Mouse (Mus musculus) CH12.LX (cell line): Measurements from ENCODE around the gene Nhlrc4. TPM values are rescaled to one million over a fixed set of nuclear protein-coding genes. Genes with fewer than 3 reads are reported as not detected.

ENCODE experiments used
- DNase-seq: peaks from one replicate; pipeline ENCODE4 v3.0.0-alpha.2; 2013; ENCODE audit errors: extremely low read depth
- H3K27ac ChIP-seq: 2 replicates; pipeline ENCODE4 v1.5.1; 2012; ENCODE audit warnings: low read depth, mild to moderate bottlenecking, control low read depth, moderate library complexity; ENCODE audit not compliant: insufficient read depth
- H3K27me3 ChIP-seq: replicated peaks from 2 replicates; pipeline ENCODE3; 2012; ENCODE audit warnings: inconsistent platforms
- H3K36me3 ChIP-seq, 2 experiments: replicated peaks in 1 of 2; 2 replicates each; pipeline versions ENCODE3 to v1.6.1; 2012; ENCODE audit warnings: inconsistent platforms in 1 of 2, low read length in 1 of 2, mild to moderate bottlenecking in 1 of 2, mixed read lengths in 1 of 2, moderate library complexity in 1 of 2; ENCODE audit not compliant: control insufficient read depth in 1 of 2, insufficient read depth in 1 of 2
- H3K4me1 ChIP-seq, 2 experiments: 2 replicates each; pipeline ENCODE4 v1.6.1; 2012; ENCODE audit warnings: inconsistent platforms in 1 of 2, moderate library complexity in 1 of 2; ENCODE audit not compliant: insufficient read depth in 2 of 2, control insufficient read depth in 1 of 2
- H3K4me2 ChIP-seq: 2 replicates; pipeline ENCODE4 v1.6.1; 2012; ENCODE audit warnings: low read depth, mild to moderate bottlenecking, control low read depth; ENCODE audit not compliant: poor library complexity, insufficient read depth, severe bottlenecking
- H3K4me3 ChIP-seq, 3 experiments: fragments of 150-350 bp in 1 of 3; sonication (generic) in 1 of 3; replicated peaks in 1 of 3; 2 replicates each; pipeline versions ENCODE3 to v1.5.1; 2011 to 2012; ENCODE audit warnings: low read depth in 2 of 3, low read length in 2 of 3, mild to moderate bottlenecking in 2 of 3, moderate library complexity in 2 of 3, control low read depth in 1 of 3, improper control_type of control experiment in 1 of 3, inconsistent platforms in 1 of 3, mixed read lengths in 1 of 3; ENCODE audit not compliant: poor library complexity in 1 of 3
- H3K79me2 ChIP-seq: replicated peaks from 2 replicates; pipeline ENCODE4 v1.6.1; 2012; ENCODE audit warnings: mild to moderate bottlenecking, moderate library complexity; ENCODE audit not compliant: control insufficient read depth, poor library complexity, insufficient read depth, severe bottlenecking; ENCODE audit errors: extremely low read depth
- H3K9ac ChIP-seq: 2 replicates; pipeline ENCODE4 v1.6.1; 2012; ENCODE audit warnings: low read depth, mild to moderate bottlenecking, control low read depth, moderate library complexity; ENCODE audit not compliant: insufficient read depth
- H3K9me3 ChIP-seq: replicated peaks from 2 replicates; pipeline ENCODE3; 2012; ENCODE audit warnings: low read length, inconsistent platforms, mixed read lengths
- BHLHE40 ChIP-seq: IDR thresholded peaks from 2 replicates; pipeline ENCODE4 v1.6.1; 2011; ENCODE audit warnings: mild to moderate bottlenecking, low read depth, low read length, improper control_type of control experiment
- CHD1 ChIP-seq: IDR thresholded peaks from 2 replicates; pipeline ENCODE4 v1.6.1; 2012; ENCODE audit warnings: low read depth, low read length, improper control_type of control experiment, inconsistent platforms
- CHD2 ChIP-seq: IDR thresholded peaks from 2 replicates; pipeline ENCODE4 v1.6.1; 2011; ENCODE audit warnings: low read length, improper control_type of control experiment
- CTCF ChIP-seq, 2 experiments: IDR thresholded peaks in 1 of 2; conservative IDR thresholded peaks in 1 of 2; 2 replicates each; pipeline ENCODE4 v1.5.1; 2011 to 2012; ENCODE audit warnings: low read depth in 2 of 2, low read length in 2 of 2, improper control_type of control experiment in 1 of 2, inconsistent platforms in 1 of 2, mild to moderate bottlenecking in 1 of 2, moderate library complexity in 1 of 2
- EP300 ChIP-seq: IDR thresholded peaks from 2 replicates; pipeline ENCODE4 v1.6.1; 2011; ENCODE audit warnings: low read length, improper control_type of control experiment
- ETS1 ChIP-seq: conservative IDR thresholded peaks from 2 replicates; pipeline ENCODE4 v1.6.1; 2012; ENCODE audit warnings: low read depth, mild to moderate bottlenecking, inconsistent platforms, low read length, improper control_type of control experiment, moderate library complexity
- GABPA ChIP-seq: IDR thresholded peaks from 2 replicates; pipeline ENCODE4 v1.6.1; 2012; ENCODE audit warnings: low read depth, low read length, improper control_type of control experiment, inconsistent platforms; ENCODE audit not compliant: insufficient replicate concordance
- JUN ChIP-seq: IDR thresholded peaks from 2 replicates; pipeline ENCODE4 v1.6.1; 2011; ENCODE audit warnings: low read depth, mild to moderate bottlenecking, low read length, improper control_type of control experiment, moderate library complexity; ENCODE audit not compliant: insufficient read depth
- JUND ChIP-seq: conservative IDR thresholded peaks from 2 replicates; pipeline ENCODE4 v1.6.1; 2011; ENCODE audit warnings: low read depth, low read length, improper control_type of control experiment
- MAZ ChIP-seq: IDR thresholded peaks from 2 replicates; pipeline ENCODE4 v1.6.1; 2012; ENCODE audit warnings: low read depth, mild to moderate bottlenecking, inconsistent platforms, low read length, improper control_type of control experiment, moderate library complexity
- MEF2A ChIP-seq: IDR thresholded peaks from 2 replicates; pipeline ENCODE4 v1.6.1; 2014; ENCODE audit warnings: low read depth, mild to moderate bottlenecking, inconsistent platforms, low read length, improper control_type of control experiment, borderline replicate concordance
- MXI1 ChIP-seq: IDR thresholded peaks from 2 replicates; pipeline ENCODE4 v1.6.1; 2011; ENCODE audit warnings: mild to moderate bottlenecking, low read depth, low read length, improper control_type of control experiment
- NELFE ChIP-seq: IDR thresholded peaks from 2 replicates; pipeline ENCODE4 v1.6.1; 2011; ENCODE audit warnings: low read depth, low read length, improper control_type of control experiment
- NRF1 ChIP-seq: IDR thresholded peaks from 2 replicates; pipeline ENCODE4 v1.6.1; 2014; ENCODE audit warnings: low read depth, mild to moderate bottlenecking, inconsistent platforms, low read length, improper control_type of control experiment, moderate library complexity
- POLR2AphosphoS2 ChIP-seq: IDR thresholded peaks from 2 replicates; pipeline ENCODE4 v1.6.1; 2011; ENCODE audit warnings: low read depth, low read length, improper control_type of control experiment
- RAD21 ChIP-seq: IDR thresholded peaks from 2 replicates; pipeline ENCODE4 v1.6.1; 2011; ENCODE audit warnings: low read depth, mild to moderate bottlenecking, low read length, improper control_type of control experiment, moderate library complexity
- RCOR1 ChIP-seq: conservative IDR thresholded peaks from 2 replicates; pipeline ENCODE4 v1.6.1; 2012; ENCODE audit warnings: low read depth, mild to moderate bottlenecking, inconsistent platforms, low read length, improper control_type of control experiment
- SMC3 ChIP-seq: IDR thresholded peaks from 2 replicates; pipeline ENCODE4 v1.6.1; 2011; ENCODE audit warnings: low read depth, low read length, improper control_type of control experiment
- TCF12 ChIP-seq: IDR thresholded peaks from 2 replicates; pipeline ENCODE4 v1.6.1; 2014; ENCODE audit warnings: low read depth, mild to moderate bottlenecking, inconsistent platforms, low read length, improper control_type of control experiment
- UBTF ChIP-seq: IDR thresholded peaks from 2 replicates; pipeline ENCODE4 v1.6.1; 2012; ENCODE audit warnings: low read depth, mild to moderate bottlenecking, inconsistent platforms, low read length, improper control_type of control experiment, moderate library complexity
- USF2 ChIP-seq: conservative IDR thresholded peaks from 2 replicates; pipeline ENCODE4 v1.6.1; 2011; ENCODE audit warnings: low read depth, low read length, improper control_type of control experiment
- ZC3H11A ChIP-seq: IDR thresholded peaks from 2 replicates; pipeline ENCODE4 v1.6.1; 2012; ENCODE audit warnings: low read depth, mild to moderate bottlenecking, inconsistent platforms, low read length, improper control_type of control experiment
- ZKSCAN1 ChIP-seq: IDR thresholded peaks from 2 replicates; pipeline ENCODE4 v1.6.1; 2012; ENCODE audit warnings: low read depth, inconsistent platforms, low read length, improper control_type of control experiment, borderline replicate concordance
- dilution Hi-C: fragments of 300-500 bp; cut with MboI; formaldehyde crosslinking; loops from 2 replicates; pipeline ENCODE4 v1.14.3; 2020; ENCODE audit warnings: low sequenced_read_pairs; ENCODE audit not compliant: extremely low pct_unique_long_range_greater_than_20kb, extremely low pct_ligation_motif_present
- in situ Hi-C: fragments of 300-500 bp; cut with MboI; formaldehyde crosslinking; loops from 3 replicates; pipeline ENCODE4 v1.14.3; 2019; ENCODE audit warnings: low sequenced_read_pairs, low pct_ligation_motif_present, low pct_unique_long_range_greater_than_20kb, mixed read lengths
- polyA plus RNA-seq: library from polyadenylated mRNA; unstranded; fragments of >175 nt; gene quantifications from 2 replicates; pipeline ENCODE4 v1.2.1, GENCODE M21; 2012; ENCODE audit warnings: low read depth; ENCODE audit not compliant: insufficient read length
- total RNA-seq, 2 experiments: library from RNA; depleted of rRNA; stranded (reverse); fragments of 300-350 nt in 1 of 2; fragments of >200 nt in 1 of 2; gene quantifications; 2 replicates each; pipeline ENCODE4 v1.2.3; 2012 to 2014

Nhlrc4 gene
- total and polyA plus RNA-seq, 3 experiments: not detected

GRCm38 (mm10) chr17:25970448-25970847 lies 25.7 kb upstream of the Nhlrc4 start:
- in situ Hi-C loops: no loop called here
- Histone ChIP-seq H3K79me2 (0 out of 2 replicates have a peak, but pooled peaks cover 3% of the 10 kb centered on the region), H3K4me1 (peaks cover 20 to 49% of the 10 kb centered on the region in 2 experiments), H3K36me3 (peaks cover 0 to 24% of the 10 kb centered on the region in 2 experiments), H3K27ac (no peak overlapping the region), H3K4me3 (no peak overlapping the region), H3K9ac (no peak overlapping the region), H3K27me3 (no peaks in the 10 kb centered on the region)
- DNase-seq: peak; percentile 26
- TF ChIP-seq UBTF (no peak), CTCF (conservative IDR thresholded peaks at IDR 0.05 in 1 of 2, IDR thresholded peaks at IDR 0.05 in 1 of 2; ENCODE audit: low read depth in 2 of 2, low read length in 2 of 2) (peak in 1 of 2 experiments; percentile 22; a peak in 2 of 4 replicates), SMC3 (peak; percentile 1; the same call in 1 of the 2 replicates), ZC3H11A (no peak), POLR2AphosphoS2 (no peak), BHLHE40 (no peak)
- TF ChIP-seq, all 38 proteins: peak for 2
- Histone ChIP-seq H3K4me2 (0 out of 2 replicates have a peak overlapping the region, but pooled peaks have one; percentile 32), H3K9me3 (no peaks in the 10 kb centered on the region)
- dilution Hi-C loops: no loop called here

DNA sequence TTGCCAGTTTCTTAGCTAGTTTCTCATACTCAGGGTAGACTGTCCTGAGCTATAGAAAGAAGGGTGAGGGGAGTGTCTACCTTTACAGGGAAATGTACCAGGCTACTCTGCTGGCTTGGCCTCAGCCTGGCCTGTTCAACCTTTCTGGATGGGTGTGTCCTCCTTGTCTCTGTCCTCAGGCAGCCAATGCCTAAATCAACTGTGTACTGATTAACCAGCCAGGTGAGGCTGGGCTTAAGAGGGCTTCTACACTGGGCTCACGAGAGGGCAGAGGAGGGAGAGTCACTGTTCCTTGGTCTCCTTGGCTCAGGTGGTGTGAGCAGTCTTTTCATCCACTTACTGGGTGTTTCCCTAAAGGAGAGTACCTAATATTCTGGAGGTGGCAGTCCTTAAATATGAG lies 23.4 kb upstream of the Nhlrc4 start:
- Histone ChIP-seq H3K9ac (no peak overlapping the region), H3K27ac (no peak overlapping the region), H3K36me3 (peaks cover 10 to 46% of the 10 kb centered on the region in 2 experiments), H3K4me3 (no peak overlapping the region), H3K79me2 (0 out of 2 replicates have a peak, but pooled peaks cover 2% of the 10 kb centered on the region), H3K9me3 (no peaks in the 10 kb centered on the region), H3K4me2 (no peak overlapping the region), H3K27me3 (no peaks in the 10 kb centered on the region), H3K4me1 (peaks cover 25 to 34% of the 10 kb centered on the region in 2 experiments)
- dilution Hi-C loops (no loop called here), in situ Hi-C loops (no loop called here)
- DNase-seq: no peak
- no peak for TF ChIP-seq ETS1
- TF ChIP-seq POLR2AphosphoS2: no peak
- no peak for TF ChIP-seq RCOR1
- TF ChIP-seq RAD21: no peak
- no peak for TF ChIP-seq NRF1
- no peak for TF ChIP-seq CHD2
- no peak for TF ChIP-seq MAZ
- TF ChIP-seq MEF2A: no peak
- TF ChIP-seq GABPA: no peak
- TF ChIP-seq NELFE: no peak
- no peak for TF ChIP-seq USF2
- no peak for TF ChIP-seq ZKSCAN1
- no peak for TF ChIP-seq ZC3H11A
- TF ChIP-seq CHD1: no peak
- no peak for TF ChIP-seq MXI1
- TF ChIP-seq JUN: no peak
- TF ChIP-seq EP300: no peak
- no peak for TF ChIP-seq TCF12
- TF ChIP-seq JUND: no peak
